Mouse (Mus musculus): ENCODE measurements around the gene Gm36864.

The Gm36864 gene

DNA sequence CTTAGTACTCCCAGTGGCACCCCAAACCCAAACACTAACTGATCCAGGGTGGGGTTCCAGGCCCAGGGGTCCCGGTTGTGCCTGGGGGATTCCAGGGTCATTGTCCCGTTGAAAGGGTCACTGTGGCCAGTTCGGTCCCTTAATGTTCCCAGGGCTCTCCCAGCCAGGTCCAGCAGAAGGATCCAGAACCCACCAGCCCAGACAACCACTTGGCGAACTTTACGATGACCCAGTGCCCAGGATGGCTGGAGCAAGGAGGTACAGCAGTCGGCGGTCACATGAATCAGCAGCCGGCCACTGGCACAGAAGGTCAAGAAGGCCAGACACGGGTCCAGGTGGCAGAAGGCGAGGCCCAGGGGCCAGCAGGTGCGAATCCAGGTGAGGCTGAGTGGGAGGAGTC is 32.1 kb downstream of the Gm36864 start:
- TF ChIP-seq NANOG (IDR thresholded peaks at IDR 0.05; ENCODE audit: borderline replicate concordance, low read length) (no peak), CTCF (conservative IDR thresholded peaks at IDR 0.05; ENCODE audit: low read length) (no peak), POU5F1 (IDR thresholded peaks at IDR 0.05; ENCODE audit: borderline replicate concordance, low read length) (no peak)
- peaks cover 18% of the 10 kb centered on the region for H3K27me3 ChIP-seq (ENCODE audit: insufficient read depth, low read length)
- H3K4me3 ChIP-seq (replicated peaks; ENCODE audit: low read length): no peak overlapping the region
- peaks cover 31% of the 10 kb centered on the region for H3K4me1 ChIP-seq (replicated peaks; ENCODE audit: low read depth, low read length)
- H3K9me3 ChIP-seq (ENCODE audit: low read length): no peaks in the 10 kb centered on the region
- H3K36me3 ChIP-seq (ENCODE audit: insufficient read depth, low read length): no peaks in the 10 kb centered on the region

GRCm38 (mm10) chr7:44269397-44269796 is 33.4 kb downstream of the Gm36864 start:
- peaks cover 40% of the 10 kb centered on the region for H3K4me1 ChIP-seq (replicated peaks; ENCODE audit: low read depth, low read length)
- H3K9me3 ChIP-seq (ENCODE audit: low read length): no peaks in the 10 kb centered on the region
- peaks cover 18% of the 10 kb centered on the region for H3K27me3 ChIP-seq (ENCODE audit: insufficient read depth, low read length)
- TF ChIP-seq NANOG (IDR thresholded peaks at IDR 0.05; ENCODE audit: borderline replicate concordance, low read length) (no peak), CTCF (conservative IDR thresholded peaks at IDR 0.05; ENCODE audit: low read length) (no peak), POU5F1 (IDR thresholded peaks at IDR 0.05; ENCODE audit: borderline replicate concordance, low read length) (no peak)
- no peak overlapping the region for H3K4me3 ChIP-seq (replicated peaks; ENCODE audit: low read length)
- no peaks in the 10 kb centered on the region for H3K36me3 ChIP-seq (ENCODE audit: insufficient read depth, low read length)

DNA sequence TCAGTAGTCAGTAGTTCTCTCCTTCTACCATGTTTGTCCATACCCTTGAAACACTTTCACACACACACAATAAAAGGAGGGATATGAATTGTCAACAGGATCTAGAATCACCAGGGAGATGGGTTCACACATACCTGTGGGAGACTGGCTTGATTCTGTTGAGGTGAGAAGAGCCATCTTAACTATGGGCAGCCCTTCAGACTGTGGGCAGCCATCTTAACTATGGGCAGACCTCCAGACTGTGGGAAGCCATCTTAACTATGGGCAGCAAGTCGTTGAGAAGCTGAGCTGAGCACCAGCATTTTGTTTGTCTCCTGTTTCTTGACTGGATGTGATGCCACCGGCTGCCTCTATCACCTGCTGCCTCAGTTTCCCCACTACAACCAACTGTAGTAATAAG is 35.3 kb downstream of the Gm36864 start:
- Histone ChIP-seq H3K36me3 (ENCODE audit: insufficient read depth, low read length) (no peaks in the 10 kb centered on the region), H3K27me3 (ENCODE audit: insufficient read depth, low read length) (peaks cover 14% of the 10 kb centered on the region; the same call in 1 of the 2 replicates), H3K4me1 (replicated peaks; ENCODE audit: low read depth, low read length) (peaks cover 55% of the 10 kb centered on the region), H3K4me3 (replicated peaks; ENCODE audit: low read length) (no peak overlapping the region), H3K9me3 (ENCODE audit: low read length) (no peaks in the 10 kb centered on the region)
- TF ChIP-seq CTCF (conservative IDR thresholded peaks at IDR 0.05; ENCODE audit: low read length) (no peak), NANOG (IDR thresholded peaks at IDR 0.05; ENCODE audit: borderline replicate concordance, low read length) (no peak), POU5F1 (IDR thresholded peaks at IDR 0.05; ENCODE audit: borderline replicate concordance, low read length) (no peak)

GRCm38 (mm10) chr7:44272546-44272945 is 36.6 kb downstream of the Gm36864 start:
- Histone ChIP-seq H3K9me3 (ENCODE audit: low read length) (no peaks in the 10 kb centered on the region), H3K4me3 (replicated peaks; ENCODE audit: low read length) (no peak overlapping the region), H3K36me3 (ENCODE audit: insufficient read depth, low read length) (no peaks in the 10 kb centered on the region), H3K4me1 (replicated peaks; ENCODE audit: low read depth, low read length) (peaks cover 54% of the 10 kb centered on the region), H3K27me3 (ENCODE audit: insufficient read depth, low read length) (peaks cover 8% of the 10 kb centered on the region; the same call in 1 of the 2 replicates)
- TF ChIP-seq CTCF (conservative IDR thresholded peaks at IDR 0.05; ENCODE audit: low read length): no peak
- no peak for TF ChIP-seq POU5F1 (IDR thresholded peaks at IDR 0.05; ENCODE audit: borderline replicate concordance, low read length)
- no peak for TF ChIP-seq NANOG (IDR thresholded peaks at IDR 0.05; ENCODE audit: borderline replicate concordance, low read length)

- TF ChIP-seq CTCF (conservative IDR thresholded peaks at IDR 0.05; ENCODE audit: low read length) (no peak), POU5F1 (IDR thresholded peaks at IDR 0.05; ENCODE audit: borderline replicate concordance, low read length) (no peak)
- H3K9me3 ChIP-seq (ENCODE audit: low read length): no peaks in the 10 kb centered on the region
- H3K4me3 ChIP-seq (replicated peaks; ENCODE audit: low read length): peak overlapping the region; percentile 50
- no peaks in the 10 kb centered on the region for H3K36me3 ChIP-seq (ENCODE audit: insufficient read depth, low read length)
- 0 out of 2 replicates have a peak, but pooled peaks cover under 1% of the 10 kb centered on the region for H3K27me3 ChIP-seq (ENCODE audit: insufficient read depth, low read length)
- H3K4me1 ChIP-seq (replicated peaks; ENCODE audit: low read depth, low read length): peaks cover 56% of the 10 kb centered on the region
Measured at GRCm38 (mm10) chr7:44273446-44273845, 37.5 kb downstream of the Gm36864 start.

DNA sequence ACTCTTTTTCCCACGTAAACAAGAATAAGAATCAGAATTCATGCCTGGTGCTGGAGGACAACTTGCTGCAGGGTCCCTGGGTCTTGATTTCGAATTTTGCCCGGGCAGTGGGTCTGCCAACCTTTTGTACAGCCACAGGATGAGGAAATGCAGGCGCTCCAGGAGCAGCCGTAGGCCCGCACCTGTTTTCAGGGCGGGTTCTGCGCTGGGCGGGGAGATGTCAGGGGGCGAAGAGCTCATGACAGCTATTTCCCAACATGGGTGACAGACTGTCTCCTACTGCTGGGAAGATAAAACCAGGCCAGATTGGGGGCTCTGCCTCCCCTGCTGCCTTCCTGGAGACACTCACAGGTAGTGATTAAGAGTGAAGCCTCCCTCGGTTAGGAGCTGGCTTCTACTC is 38.1 kb downstream of the Gm36864 start:
- TF ChIP-seq CTCF (conservative IDR thresholded peaks at IDR 0.05; ENCODE audit: low read length) (no peak), POU5F1 (IDR thresholded peaks at IDR 0.05; ENCODE audit: borderline replicate concordance, low read length) (no peak), NANOG (IDR thresholded peaks at IDR 0.05; ENCODE audit: borderline replicate concordance, low read length) (no peak)
- peaks cover 56% of the 10 kb centered on the region for H3K4me1 ChIP-seq (replicated peaks; ENCODE audit: low read depth, low read length)
- H3K9me3 ChIP-seq (ENCODE audit: low read length): no peaks in the 10 kb centered on the region
- H3K27me3 ChIP-seq (ENCODE audit: insufficient read depth, low read length): no peaks in the 10 kb centered on the region
- peak overlapping the region; percentile 50 for H3K4me3 ChIP-seq (replicated peaks; ENCODE audit: low read length)
- no peaks in the 10 kb centered on the region for H3K36me3 ChIP-seq (ENCODE audit: insufficient read depth, low read length)

DNA sequence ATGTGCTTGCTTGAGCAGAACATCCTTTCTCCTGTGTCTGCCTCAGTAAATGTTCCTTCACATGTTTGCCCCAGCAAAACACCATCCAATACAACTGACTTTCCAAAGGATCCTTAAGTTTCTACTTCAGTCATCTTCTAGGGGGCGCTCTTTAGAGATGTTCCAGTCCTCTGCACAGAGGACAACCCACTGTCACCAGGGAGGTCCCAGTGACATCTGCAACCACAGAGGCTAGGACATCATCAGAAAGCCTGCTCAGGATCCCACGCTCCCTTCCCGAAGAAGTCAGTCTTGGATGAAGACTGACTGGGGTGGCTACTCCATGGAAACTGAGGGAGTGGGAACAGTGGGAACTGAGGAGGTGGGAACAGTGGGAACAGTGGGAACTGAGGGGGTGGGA is 39.6 kb downstream of the Gm36864 start:
- TF ChIP-seq CTCF (conservative IDR thresholded peaks at IDR 0.05; ENCODE audit: low read length) (no peak), NANOG (IDR thresholded peaks at IDR 0.05; ENCODE audit: borderline replicate concordance, low read length) (no peak), POU5F1 (IDR thresholded peaks at IDR 0.05; ENCODE audit: borderline replicate concordance, low read length) (no peak)
- Histone ChIP-seq H3K27me3 (ENCODE audit: insufficient read depth, low read length) (no peaks in the 10 kb centered on the region), H3K4me3 (replicated peaks; ENCODE audit: low read length) (no peak overlapping the region), H3K4me1 (replicated peaks; ENCODE audit: low read depth, low read length) (peaks cover 56% of the 10 kb centered on the region), H3K36me3 (ENCODE audit: insufficient read depth, low read length) (no peaks in the 10 kb centered on the region), H3K9me3 (ENCODE audit: low read length) (no peaks in the 10 kb centered on the region)

- no peaks in the 10 kb centered on the region for H3K27me3 ChIP-seq (ENCODE audit: insufficient read depth, low read length)
- H3K4me1 ChIP-seq (replicated peaks; ENCODE audit: low read depth, low read length): peaks cover 54% of the 10 kb centered on the region
- TF ChIP-seq CTCF (conservative IDR thresholded peaks at IDR 0.05; ENCODE audit: low read length) (no peak), NANOG (IDR thresholded peaks at IDR 0.05; ENCODE audit: borderline replicate concordance, low read length) (peak; percentile 32; the same call in 1 of the 2 replicates)
- no peaks in the 10 kb centered on the region for H3K36me3 ChIP-seq (ENCODE audit: insufficient read depth, low read length)
- H3K9me3 ChIP-seq (ENCODE audit: low read length): no peaks in the 10 kb centered on the region
- H3K4me3 ChIP-seq (replicated peaks; ENCODE audit: low read length): peak overlapping the region; percentile 37; the same call in 1 of the 2 replicates
Measured at GRCm38 (mm10) chr7:44276461-44277249, 40.7 kb downstream of the Gm36864 start.

- TF ChIP-seq CTCF (conservative IDR thresholded peaks at IDR 0.05; ENCODE audit: low read length) (peak; percentile 51), POU5F1 (IDR thresholded peaks at IDR 0.05; ENCODE audit: borderline replicate concordance, low read length) (no peak), NANOG (IDR thresholded peaks at IDR 0.05; ENCODE audit: borderline replicate concordance, low read length) (no peak)
- Histone ChIP-seq H3K36me3 (ENCODE audit: insufficient read depth, low read length) (no peaks in the 10 kb centered on the region), H3K4me1 (replicated peaks; ENCODE audit: low read depth, low read length) (peaks cover 48% of the 10 kb centered on the region), H3K27me3 (ENCODE audit: insufficient read depth, low read length) (no peaks in the 10 kb centered on the region), H3K4me3 (replicated peaks; ENCODE audit: low read length) (no peak overlapping the region), H3K9me3 (ENCODE audit: low read length) (no peaks in the 10 kb centered on the region)
Measured at GRCm38 (mm10) chr7:44277250-44277622, 41.3 kb downstream of the Gm36864 start.
